Mouse (Mus musculus): ENCODE measurements around the gene Trim33.

Trim33 gene

GRCm38 (mm10) chr3:103361150-103361549 is 82.1 kb downstream of the Trim33 start:
- DNase-seq (ENCODE audit: low spot score) = no peak

- DNase-seq (ENCODE audit: low spot score) = no peak
Observed at GRCm38 (mm10) chr3:103364182-103364945, 85.3 kb downstream of the Trim33 start.

GRCm38 (mm10) chr3:103367176-103367970 is 88.3 kb downstream of the Trim33 start:
- DNase-seq (ENCODE audit: low spot score) = no peak

- DNase-seq (ENCODE audit: low spot score) = no peak
Observed at GRCm38 (mm10) chr3:103368731-103369130, 89.6 kb downstream of the Trim33 start.

- DNase-seq (ENCODE audit: low spot score) = peak; percentile 55
Observed at GRCm38 (mm10) chr3:103374028-103374427, 94.9 kb downstream of the Trim33 start.

GRCm38 (mm10) chr3:103375181-103375855 is 96.2 kb downstream of the Trim33 start:
- no peak for DNase-seq (ENCODE audit: low spot score)

GRCm38 (mm10) chr3:103378018-103378417 is 98.9 kb downstream of the Trim33 start:
- no peak for DNase-seq (ENCODE audit: low spot score)

- no peak for DNase-seq (ENCODE audit: low spot score)
Observed at GRCm38 (mm10) chr3:103379371-103379770, 100.3 kb downstream of the Trim33 start.

GRCm38 (mm10) chr3:103380814-103381213 is 101.7 kb downstream of the Trim33 start:
- no peak for DNase-seq (ENCODE audit: low spot score)

GRCm38 (mm10) chr3:103381441-103381840 is 102.3 kb downstream of the Trim33 start:
- no peak for DNase-seq (ENCODE audit: low spot score)

GRCm38 (mm10) chr3:103382872-103383567 is 103.9 kb downstream of the Trim33 start:
- peak; percentile 95 for DNase-seq (ENCODE audit: low spot score)

- DNase-seq (ENCODE audit: low spot score) = no peak
Observed at GRCm38 (mm10) chr3:103384486-103384885, 105.4 kb downstream of the Trim33 start.

- no peak for DNase-seq (ENCODE audit: low spot score)
Observed at GRCm38 (mm10) chr3:103384949-103385348, 105.9 kb downstream of the Trim33 start.

- no peak for DNase-seq (ENCODE audit: low spot score)
Observed at GRCm38 (mm10) chr3:103385383-103386291, 106.5 kb downstream of the Trim33 start.

GRCm38 (mm10) chr3:103386292-103387031 is 107.4 kb downstream of the Trim33 start:
- no peak for DNase-seq (ENCODE audit: low spot score)

- peak; percentile 33 for DNase-seq (ENCODE audit: low spot score)
Observed at GRCm38 (mm10) chr3:103392613-103393258, 113.6 kb downstream of the Trim33 start.

GRCm38 (mm10) chr3:103393283-103394060 is 114.4 kb downstream of the Trim33 start:
- no peak for DNase-seq (ENCODE audit: low spot score)

- DNase-seq (ENCODE audit: low spot score) = no peak
Observed at GRCm38 (mm10) chr3:103394121-103394520, 115.0 kb downstream of the Trim33 start.

GRCm38 (mm10) chr3:103397523-103397922 is 118.4 kb downstream of the Trim33 start:
- DNase-seq (ENCODE audit: low spot score) = no peak
